Mouse (Mus musculus) MEL (cell line): ENCODE measurements at regions not wholly inside any gene's neighbourhood (a gene's known extent, or its start where the extent isn't known, plus 50 kb on each side); places are given as distances from the start of the nearest gene placed in this dataset.

Experiments used
- CHD1 ChIP-seq: IDR thresholded peaks from 2 replicates; pipeline ENCODE4 v1.6.1; 2012; ENCODE audit warnings: low read depth, mild to moderate bottlenecking, inconsistent platforms, low read length, improper control_type of control experiment
- CTCF ChIP-seq, 3 experiments: IDR thresholded peaks in 2 of 3; conservative IDR thresholded peaks in 1 of 3; 2 replicates each; pipeline ENCODE4 v1.5.1; 2011 to 2012; ENCODE audit warnings: low read length in 3 of 3, low read depth in 2 of 3, mild to moderate bottlenecking in 2 of 3, improper control_type of control experiment in 1 of 3, inconsistent platforms in 1 of 3, mixed read lengths in 1 of 3, moderate library complexity in 1 of 3; ENCODE audit not compliant: control insufficient read depth in 1 of 3, insufficient read depth in 1 of 3, poor library complexity in 1 of 3, severe bottlenecking in 1 of 3
- ETS1 ChIP-seq: IDR thresholded peaks from 2 replicates; pipeline ENCODE4 v1.6.1; 2012; ENCODE audit warnings: low read depth, mild to moderate bottlenecking, inconsistent platforms, low read length, improper control_type of control experiment, moderate library complexity
- GATA1 ChIP-seq: IDR thresholded peaks from 2 replicates; pipeline ENCODE4 v1.6.1; 2011; ENCODE audit warnings: low read depth, low read length, improper control_type of control experiment
- MYC ChIP-seq: IDR thresholded peaks from 2 replicates; pipeline ENCODE4 v1.6.1; 2011; ENCODE audit warnings: low read depth, mild to moderate bottlenecking, low read length, improper control_type of control experiment, moderate library complexity
- SMC3 ChIP-seq: IDR thresholded peaks from 2 replicates; pipeline ENCODE4 v1.6.1; 2011; ENCODE audit warnings: low read depth, low read length, improper control_type of control experiment
- TBP ChIP-seq: IDR thresholded peaks from 2 replicates; pipeline ENCODE4 v1.8.0; 2011; ENCODE audit warnings: low read depth, low read length, improper control_type of control experiment
- USF1 ChIP-seq: IDR thresholded peaks from 2 replicates; pipeline ENCODE4 v1.6.1; 2014; ENCODE audit warnings: low read depth, mild to moderate bottlenecking, inconsistent platforms, low read length, improper control_type of control experiment, moderate library complexity
- ZC3H11A ChIP-seq: IDR thresholded peaks from 2 replicates; pipeline ENCODE4 v1.6.1; 2012; ENCODE audit warnings: low read depth, mild to moderate bottlenecking, inconsistent platforms, low read length, improper control_type of control experiment

DNA sequence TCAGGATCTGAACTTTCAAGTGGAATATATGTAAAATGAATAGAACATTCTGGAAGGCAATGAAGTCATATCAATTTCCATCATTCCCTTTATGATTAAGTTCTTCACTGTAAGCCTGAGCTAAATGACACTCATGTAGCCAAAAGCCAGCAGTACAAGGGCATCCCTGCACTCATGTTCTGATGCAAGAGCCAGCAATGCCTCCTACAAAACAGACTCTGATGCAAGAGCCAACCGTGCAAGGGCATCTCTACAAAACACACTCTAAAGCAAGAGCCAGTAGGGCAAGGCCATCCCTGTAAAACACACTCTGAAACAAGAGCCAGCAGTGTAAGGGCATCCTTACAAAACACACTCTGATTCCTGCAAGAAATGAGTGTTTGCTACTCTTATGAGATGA is 997.4 kb upstream of the Adgrl2 start:
- TF ChIP-seq CTCF (IDR thresholded peaks at IDR 0.05 in 2 of 3, conservative IDR thresholded peaks at IDR 0.05 in 1 of 3; ENCODE audit: control insufficient read depth in 1 of 3, insufficient read depth in 1 of 3, low read depth in 2 of 3, low read length in 3 of 3, poor library complexity in 1 of 3, severe bottlenecking in 1 of 3) (no peak), CHD1 (no peak), TBP (no peak), SMC3 (no peak), MYC (no peak), ETS1 (no peak), GATA1 (no peak), USF1 (no peak), ZC3H11A (no peak)
